Mouse (Mus musculus) CH12.LX (cell line): ENCODE results near the gene Tnc.

Experiments
- CTCF ChIP-seq, 2 experiments: IDR thresholded peaks in 1 of 2; conservative IDR thresholded peaks in 1 of 2; 2 replicates each; pipeline ENCODE4 v1.5.1; 2011 to 2012; ENCODE audit warnings: low read depth in 2 of 2, low read length in 2 of 2, improper control_type of control experiment in 1 of 2, inconsistent platforms in 1 of 2, mild to moderate bottlenecking in 1 of 2, moderate library complexity in 1 of 2
- GABPA ChIP-seq: IDR thresholded peaks from 2 replicates; pipeline ENCODE4 v1.6.1; 2012; ENCODE audit warnings: low read depth, low read length, improper control_type of control experiment, inconsistent platforms; ENCODE audit not compliant: insufficient replicate concordance
- KAT2A ChIP-seq: IDR thresholded peaks from 2 replicates; pipeline ENCODE4 v1.6.1; 2012; ENCODE audit warnings: low read length, improper control_type of control experiment, inconsistent platforms; ENCODE audit not compliant: insufficient replicate concordance
- ZNF384 ChIP-seq: IDR thresholded peaks from 2 replicates; pipeline ENCODE4 v1.6.1; 2012; ENCODE audit warnings: low read depth, low read length, improper control_type of control experiment, inconsistent platforms

GRCm38 (mm10) chr4:64034724-64035123 is 12.1 kb downstream of the Tnc start:
- no peak for TF ChIP-seq KAT2A
- TF ChIP-seq ZNF384: no peak
- TF ChIP-seq GABPA: no peak
- TF ChIP-seq CTCF (conservative IDR thresholded peaks at IDR 0.05 in 1 of 2, IDR thresholded peaks at IDR 0.05 in 1 of 2; ENCODE audit: low read depth in 2 of 2, low read length in 2 of 2): no peak
